Mouse (Mus musculus) cerebellum, adult 18-20 months (tissue): ENCODE results near the gene Per3.
A peak's percentile ranks its signal among the peaks of the same experiment; 100 is the strongest.
"Not testable (repeated sequence)": the region's sequence is repeated elsewhere in the genome, so short reads cannot be mapped to it uniquely, and the experiment has no call there.

Source experiments
- DNase-seq, 2 experiments: peaks; one replicate each; pipeline ENCODE4 v3.0.0; 2021

Gene Per3

DNA sequence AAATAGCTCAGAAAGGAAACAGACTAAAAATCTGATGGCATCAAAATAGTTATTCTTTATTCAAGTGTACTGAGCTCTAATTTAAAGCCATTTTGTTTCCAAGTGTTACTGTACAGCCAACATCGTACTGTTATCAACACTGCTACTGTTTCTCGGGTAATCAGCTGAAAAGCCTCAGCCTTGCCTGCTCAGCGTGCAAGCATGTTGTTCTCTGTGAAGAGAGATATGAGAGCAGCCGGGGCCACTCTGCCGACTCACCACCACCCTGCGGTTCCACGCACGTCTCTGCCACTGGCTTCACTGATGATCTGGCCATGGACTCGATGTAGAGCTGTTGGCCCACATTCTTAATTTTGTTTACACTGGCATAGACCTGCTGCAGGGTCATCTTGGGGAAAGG is 20.3 kb downstream of the Per3 start:
- no peak for DNase-seq

DNA sequence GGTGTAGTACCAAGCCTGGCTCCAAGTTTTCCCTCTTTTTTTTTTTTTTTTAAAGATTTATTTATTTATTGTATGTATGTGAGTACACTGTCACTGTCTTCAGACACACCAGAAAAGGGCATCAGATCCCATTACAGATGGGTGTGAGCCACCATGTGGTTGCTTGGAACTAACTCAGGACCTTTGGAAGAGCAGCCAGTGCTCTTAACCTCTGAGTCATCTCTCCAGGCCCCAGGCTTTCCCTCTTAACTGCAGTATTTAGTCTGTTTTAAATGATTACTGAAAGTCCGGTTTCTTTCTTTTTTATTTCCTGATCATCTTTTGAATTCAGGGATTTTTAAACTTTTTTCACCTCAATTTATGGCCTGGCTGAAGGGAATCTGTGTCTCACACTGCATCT is 27.1 kb downstream of the Per3 start:
- DNase-seq: not testable (repeated sequence)

DNA sequence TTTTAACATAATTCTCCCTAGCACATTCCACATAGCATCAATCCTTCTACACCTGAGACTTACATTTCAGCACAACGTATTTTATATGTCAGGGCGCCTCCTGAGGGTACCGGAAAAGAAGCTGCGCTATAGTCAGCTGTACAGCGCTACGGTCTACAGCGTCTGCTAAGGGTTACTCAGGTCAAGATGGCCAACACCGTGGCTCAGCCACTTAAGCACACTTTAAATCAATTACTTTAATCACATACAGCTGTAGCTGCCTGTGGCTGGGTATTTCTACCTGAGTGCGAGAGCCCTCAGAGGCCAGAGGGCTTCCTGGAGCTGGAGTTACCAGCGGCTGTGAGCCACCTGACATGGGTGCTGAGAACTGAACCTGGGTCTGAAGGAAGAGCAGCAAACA is 28.5 kb downstream of the Per3 start:
- DNase-seq: no peak

DNA sequence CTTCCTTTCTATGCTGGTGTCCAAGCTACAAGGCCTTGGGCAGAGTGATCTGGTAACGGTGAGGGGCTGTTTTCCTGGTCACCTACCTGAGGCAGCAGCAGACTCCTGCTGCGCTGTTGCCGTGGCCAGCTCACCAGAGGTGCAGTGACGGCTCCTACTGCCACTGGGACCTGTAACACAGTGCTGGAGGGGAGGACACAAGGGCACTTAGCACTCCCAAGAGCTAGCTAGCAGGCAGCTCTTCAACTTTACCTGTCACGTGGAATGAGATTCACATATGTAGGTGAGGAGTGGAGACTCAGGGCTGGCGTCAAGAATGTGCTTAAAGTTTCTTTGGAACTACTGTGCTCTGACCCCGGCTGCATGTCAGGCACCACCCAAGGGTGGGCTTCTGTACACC is 34.1 kb downstream of the Per3 start:
- no peak for DNase-seq

DNA sequence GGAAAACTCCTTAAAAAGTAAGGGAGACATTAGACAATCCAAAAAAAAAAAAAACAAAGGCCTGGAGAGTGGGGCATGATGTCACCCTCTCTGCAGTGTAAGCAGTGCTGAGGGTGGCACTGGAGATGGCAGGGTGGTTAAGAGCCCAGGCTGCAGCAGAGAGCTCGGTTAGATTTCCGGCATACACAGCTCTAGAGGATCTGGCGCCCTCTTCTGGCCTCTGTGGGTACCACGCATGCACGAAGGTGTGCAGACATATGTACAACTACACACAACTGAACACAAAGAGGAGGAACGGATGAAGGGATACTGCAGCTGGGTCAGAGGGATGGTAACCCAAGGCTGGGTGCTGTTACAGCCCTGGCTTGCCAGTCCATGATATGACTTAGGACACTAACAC is 37.5 kb downstream of the Per3 start:
- DNase-seq: peak in 1 of 2 experiments; percentile 17

DNA sequence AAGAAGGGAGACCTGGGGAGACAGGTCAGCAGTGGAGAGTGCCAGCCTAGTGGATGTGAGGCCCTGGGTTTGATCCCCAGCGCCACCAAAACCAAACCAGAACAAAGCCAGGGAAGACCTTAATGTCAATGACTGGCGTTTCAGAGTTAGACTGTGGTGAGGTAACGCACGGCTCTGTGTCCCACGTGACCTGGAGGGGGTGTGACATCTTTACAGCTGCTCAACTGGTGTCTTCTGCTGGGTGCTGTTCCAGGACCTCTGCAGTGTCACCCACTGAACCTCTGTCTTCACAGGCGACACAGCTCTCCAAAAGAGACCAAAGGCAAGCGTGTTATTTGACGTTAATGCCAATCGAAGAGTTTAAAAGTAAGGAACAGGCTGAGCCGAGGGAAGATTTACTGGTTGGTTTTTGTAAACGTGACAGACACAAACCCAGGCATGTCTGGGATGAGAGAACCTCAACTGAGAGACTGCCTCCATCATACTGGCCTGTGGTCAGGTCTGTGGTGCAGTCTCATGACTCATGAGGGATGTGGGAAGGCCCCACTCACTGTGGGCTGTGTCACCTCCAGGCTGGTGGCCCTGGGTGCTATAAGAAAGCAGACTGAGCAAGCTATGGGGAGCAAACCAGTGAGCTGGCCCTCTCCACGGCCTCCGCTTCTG is 38.7 kb downstream of the Per3 start:
- no peak for DNase-seq

DNA sequence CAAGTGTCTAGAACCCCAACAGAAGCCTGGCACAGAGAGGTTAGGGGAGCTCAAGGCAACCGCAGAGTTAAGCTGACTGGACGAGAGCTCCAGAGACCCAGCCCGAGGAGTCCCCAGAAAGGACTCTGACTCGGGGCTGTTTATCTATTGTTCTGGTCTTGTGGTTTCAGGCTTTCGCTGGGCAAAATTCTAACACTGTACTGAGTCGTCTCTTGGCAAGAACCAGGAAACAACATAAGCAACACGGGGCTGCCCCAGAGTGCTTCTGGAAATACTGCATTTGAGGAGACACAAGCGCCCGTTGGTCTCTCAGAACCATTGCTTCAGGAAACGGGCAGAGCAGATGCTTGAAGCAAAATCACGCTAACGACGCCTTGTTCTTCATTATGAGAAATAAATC is 43.1 kb downstream of the Per3 start:
- DNase-seq: no peak

DNA sequence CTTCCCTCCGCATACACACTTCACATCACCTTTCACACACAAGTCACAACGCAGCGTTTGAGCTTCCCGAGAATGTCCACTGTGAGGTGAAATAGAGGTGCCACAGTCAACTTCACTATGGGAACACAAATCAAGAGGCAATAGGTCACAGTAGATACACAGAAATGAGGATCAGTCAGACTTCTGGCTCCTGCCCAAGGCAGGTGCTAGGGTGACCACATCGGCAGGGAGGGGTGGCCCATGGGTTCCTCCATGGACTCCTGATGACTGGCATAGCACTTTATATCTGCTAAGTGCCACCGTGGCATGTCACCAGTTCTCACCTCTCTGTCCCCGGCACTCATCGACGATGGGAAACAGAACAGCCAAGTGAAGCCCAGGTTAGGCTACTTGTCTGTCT is 45.8 kb downstream of the Per3 start:
- DNase-seq: no peak

DNA sequence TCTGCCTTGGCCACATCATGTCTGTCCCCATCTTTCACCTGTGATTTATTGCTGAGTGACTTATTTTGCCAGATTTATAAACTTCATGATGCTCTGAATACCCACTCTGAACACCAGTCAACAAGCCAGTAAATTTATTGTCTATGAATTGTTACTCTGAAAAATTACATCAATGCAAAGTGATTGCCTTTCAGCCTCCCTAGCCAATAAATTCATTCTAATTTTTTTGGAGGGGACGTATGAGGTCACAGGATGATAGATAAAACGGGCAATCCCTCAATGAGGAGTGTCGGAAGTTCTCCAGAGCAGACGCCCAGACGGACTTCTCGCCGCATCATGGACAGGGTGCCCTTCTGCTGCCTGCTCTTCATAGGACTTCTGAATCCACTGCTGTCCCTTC is 47.7 kb downstream of the Per3 start, which contains the start of gene Uts2:
Uts2 (plus strand) TSS at position 301 of the 400 bp plus-strand sequence.
- DNase-seq: no peak

DNA sequence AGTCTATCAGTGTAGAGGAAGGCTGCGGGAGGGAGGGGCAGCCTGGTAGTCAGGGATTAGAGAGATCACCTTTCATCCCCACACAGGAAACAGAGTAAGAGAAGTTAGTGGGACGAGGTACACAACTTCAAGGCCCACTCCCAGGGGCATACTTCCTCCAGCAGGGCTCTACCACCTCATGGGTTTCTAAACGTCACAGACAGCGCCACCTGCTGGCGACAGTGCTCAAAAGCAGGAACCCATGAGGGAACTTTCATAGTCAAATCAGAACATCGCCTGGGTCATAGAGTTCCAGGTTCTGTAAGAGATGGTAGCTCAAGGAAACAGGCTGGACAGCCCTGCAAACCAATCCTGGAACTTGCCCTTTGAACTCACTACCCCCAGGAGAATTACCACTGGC is 54.3 kb downstream of the Per3 start:
- no peak for DNase-seq

DNA sequence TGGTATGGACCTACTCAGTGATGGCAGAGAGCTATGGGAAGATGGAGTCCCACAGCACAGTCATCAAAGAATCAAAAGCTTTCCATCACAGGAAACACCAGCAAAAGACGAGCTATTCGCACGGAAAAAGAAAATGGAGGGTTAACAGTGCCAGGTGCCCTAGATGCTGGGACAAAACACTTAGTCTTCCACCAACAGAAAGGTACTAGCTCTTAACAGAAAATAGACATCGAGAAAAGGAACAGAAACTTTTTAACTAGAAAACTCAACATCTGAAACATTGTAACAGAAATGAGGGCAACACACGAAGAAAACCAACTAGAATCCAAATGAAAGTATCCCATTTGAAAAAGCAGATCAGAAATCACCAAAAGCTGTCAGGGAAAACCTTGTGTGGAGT is 64.3 kb downstream of the Per3 start:
- DNase-seq: no peak

DNA sequence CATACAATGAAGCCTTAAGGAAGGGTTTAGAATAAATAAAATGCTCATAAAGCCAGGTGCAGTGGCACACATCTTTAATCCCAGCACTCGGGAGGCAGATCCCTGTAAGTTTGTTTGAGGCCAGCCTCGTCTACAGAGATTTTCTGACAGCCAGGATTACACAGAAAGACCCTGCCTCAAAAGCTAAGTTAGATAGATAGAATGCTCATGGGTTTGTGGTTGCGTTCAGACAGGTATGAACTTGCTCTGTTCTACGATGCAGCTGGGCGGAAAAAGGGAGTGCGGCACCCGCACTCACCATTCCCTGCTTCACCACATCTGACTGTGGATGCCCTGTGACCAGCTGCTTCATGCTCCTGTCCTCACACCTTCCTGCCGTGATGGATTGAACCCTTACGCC is 65.0 kb downstream of the Per3 start:
- DNase-seq: no peak

DNA sequence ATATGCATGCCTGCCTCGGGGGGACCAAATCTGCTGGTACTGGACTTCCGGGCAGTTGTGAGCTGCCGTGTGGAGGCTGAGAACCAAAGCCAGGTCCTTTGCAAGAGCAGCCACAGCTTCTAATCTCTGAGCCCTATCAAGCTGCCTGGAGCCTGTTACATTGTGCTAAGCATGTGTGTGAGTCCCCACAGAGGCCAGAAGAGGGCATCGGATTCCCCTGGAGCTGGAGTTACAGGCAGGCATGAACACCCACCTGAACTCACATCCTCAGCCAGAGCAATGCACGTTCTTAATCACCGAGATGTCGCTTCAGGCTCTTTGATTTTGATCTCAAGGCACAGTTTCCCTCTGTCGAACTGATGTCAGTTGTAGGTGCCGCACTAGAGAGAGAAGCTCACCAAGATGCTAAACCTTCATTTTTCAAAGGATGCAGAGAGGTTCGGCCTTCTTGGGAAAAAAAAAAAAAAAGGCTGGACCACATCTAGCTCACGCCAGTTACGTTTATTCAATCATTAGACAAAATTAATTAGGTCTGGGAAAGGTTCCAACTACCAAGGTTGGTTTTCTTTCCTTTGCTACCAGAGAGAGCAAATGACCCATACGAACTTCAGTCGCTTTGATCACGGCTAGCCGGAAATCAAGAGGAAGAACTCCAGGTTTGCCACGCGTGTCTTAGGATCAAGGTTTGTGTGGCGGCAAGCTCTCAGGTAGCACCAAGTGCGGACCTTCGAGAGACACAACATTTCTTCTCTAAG is 66.1 kb downstream of the Per3 start:
- DNase-seq: no peak

DNA sequence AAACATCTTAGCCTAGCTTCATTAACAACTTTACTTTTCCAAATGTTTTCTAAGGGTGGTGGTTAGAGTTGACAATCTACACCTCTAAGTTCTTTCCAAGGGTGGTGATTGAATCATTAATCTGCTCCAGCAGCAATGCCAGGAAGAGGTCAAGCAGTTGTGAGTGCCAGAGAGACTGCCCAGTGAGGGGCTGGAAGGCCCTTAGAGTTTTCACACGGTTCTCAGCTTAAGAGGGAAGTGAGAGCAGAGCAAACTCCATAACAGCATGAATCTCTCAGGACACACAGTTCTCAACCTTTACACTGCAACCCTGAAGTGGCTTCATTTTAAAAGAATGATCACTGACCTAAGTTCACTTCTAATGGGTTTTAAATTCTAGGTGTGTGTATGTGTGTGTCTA is 69.3 kb downstream of the Per3 start:
- no peak for DNase-seq

DNA sequence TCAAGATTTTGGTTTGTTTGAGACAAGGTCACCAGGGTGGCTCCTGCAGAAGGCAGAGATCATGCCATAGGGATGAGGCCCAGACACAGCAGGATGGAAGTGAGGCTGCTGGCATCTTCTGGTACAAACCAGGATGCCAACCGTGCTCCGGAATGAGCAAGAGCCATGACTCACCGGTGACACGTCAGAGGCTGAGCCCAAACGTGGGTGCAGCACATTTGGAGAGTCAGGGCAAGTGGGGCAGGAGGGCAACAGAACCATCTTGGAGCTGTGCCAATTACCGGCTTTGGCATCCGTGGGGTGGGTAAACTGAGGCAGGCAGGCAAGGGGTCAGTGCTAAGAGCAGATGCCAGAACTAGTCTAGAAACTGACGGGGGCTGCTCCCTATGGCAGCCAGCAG is 71.2 kb downstream of the Per3 start:
- no peak for DNase-seq

DNA sequence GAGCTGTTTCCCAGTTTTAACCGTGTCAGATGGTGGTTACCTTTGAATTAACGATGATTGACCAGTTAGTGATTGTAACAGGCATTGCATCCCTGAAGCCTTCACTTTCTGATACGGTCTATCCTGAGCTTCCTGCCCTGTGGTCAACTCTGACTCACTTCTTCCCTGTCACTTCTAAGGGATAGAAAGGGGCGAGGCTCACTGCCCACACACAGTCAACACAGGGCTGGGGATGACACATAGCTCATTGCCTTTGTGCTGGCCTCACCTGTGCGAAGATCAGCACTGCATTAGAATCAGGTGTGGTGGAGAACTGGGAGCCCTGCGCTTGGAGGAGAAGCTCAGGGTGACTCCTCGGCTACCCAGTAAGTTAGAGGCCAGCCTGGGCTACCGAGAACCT is 75.5 kb downstream of the Per3 start:
- no peak for DNase-seq

DNA sequence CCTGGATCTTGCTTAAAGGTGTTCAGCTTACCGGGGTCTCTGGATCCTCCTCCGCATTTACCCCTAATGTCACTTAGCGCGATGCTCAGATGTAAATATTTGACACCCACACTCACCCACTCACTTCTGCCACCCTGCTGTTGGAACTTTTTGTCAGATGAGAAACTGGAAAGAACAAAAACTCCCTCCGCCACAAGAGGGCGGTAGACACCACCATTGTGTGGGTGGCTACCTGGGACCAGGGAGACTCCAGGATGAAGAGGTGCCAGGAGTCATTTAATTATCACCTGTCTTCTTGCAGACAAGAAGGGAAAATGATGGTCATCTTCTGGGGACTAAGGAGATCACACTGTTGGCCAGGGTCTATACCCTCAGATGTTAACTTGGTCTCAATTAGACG is 77.9 kb downstream of the Per3 start:
- DNase-seq: peak; percentile 64 to 66

DNA sequence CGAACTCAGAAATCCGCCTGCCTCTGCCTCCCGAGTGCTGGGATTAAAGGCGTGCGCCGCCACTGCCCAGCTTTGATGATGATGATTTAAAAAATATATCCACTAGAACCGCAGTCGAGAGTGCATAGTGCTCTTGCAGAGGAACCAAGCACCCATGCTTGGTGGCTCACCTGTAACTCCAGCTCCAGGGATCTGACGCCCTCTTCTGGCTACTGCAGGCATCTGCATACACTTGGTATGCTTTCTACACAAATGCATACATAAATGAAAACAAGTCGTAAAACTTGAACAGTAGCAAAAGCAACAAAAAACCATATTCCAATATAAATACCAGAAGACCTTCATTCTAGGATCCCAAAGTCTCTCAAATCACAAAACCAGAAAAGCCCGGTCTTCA is 78.9 kb downstream of the Per3 start:
- DNase-seq: no peak

DNA sequence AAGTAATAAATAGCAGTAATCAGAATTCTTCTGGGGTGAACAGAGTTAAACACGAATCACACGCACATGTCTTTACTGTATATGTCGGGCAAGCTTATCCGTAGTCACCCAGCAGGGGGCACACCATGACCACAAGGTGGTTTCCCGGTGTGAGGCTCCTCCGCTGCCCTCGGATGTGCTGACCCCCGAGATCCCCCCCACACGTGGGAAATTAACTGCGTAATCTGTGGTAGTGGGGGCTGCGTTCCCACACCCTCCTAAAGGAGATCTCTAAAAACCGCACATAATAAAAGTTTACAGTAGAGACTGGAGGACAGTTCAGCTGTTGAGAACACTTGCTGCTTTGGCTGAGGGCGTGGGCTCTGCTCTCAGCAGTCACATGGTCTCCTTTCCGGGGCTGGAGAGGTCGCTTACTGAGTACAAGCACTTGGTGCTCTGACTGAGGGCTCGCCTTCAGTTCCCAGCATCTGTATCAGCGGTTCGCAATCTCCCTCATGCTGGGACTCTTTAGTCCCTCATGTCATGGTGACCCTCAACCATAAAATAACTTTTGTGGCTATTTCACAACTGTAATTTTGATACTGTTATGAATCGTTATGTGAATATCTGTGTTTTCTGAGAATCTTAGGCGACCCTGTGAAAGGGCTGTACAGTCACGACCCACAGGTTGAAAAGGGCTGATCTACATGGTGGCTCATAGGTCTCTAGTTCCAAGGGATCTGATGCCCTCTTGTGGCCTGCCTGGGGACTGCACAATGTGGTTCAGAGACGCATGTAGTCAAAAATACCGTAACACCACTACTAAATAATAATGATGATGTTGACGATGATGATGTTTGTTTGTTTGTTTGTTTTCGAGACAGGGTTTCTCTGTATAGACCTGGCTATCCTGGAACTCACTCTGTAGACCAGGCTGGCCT is 79.6 kb downstream of the Per3 start:
- DNase-seq: peak; percentile 81 to 82

DNA sequence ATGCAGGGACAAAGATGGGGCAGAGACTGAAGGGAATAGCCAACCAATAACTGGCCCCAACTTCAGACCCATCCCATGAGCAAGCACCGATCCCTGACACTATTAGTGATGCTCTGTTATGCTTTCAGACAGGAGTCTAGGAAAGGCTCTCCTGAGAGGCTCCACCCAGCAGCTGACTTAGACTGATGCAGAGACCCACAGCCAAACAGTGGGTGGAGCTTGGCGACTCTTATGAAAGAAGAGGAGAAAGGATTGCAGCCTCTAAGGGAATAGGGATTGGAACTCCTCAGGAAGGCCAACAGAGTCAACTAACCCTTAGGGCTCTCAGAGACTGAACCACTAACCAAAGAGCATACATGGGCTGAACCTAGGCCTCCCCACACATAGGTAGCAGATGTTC is 80.8 kb downstream of the Per3 start:
- no peak for DNase-seq

DNA sequence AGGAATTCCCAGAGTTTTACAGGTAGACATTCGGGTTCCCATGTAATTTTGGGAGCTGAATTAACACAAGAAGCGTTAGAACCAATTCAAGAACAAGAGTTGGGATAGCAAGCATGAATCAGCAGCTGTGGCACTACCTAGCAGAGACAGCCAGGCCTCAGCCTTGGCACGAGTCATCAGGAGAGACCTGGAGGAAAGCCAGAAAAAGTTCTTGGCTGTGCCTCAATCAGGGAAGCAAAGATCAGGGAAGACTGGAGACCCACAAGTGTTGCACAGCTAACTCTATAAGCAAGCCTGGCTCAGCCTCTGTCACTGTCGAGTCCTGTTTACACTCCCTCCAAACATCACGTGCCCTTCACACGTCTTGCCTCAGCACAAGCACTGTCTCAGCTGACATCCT is 82.2 kb downstream of the Per3 start:
- DNase-seq: no peak

DNA sequence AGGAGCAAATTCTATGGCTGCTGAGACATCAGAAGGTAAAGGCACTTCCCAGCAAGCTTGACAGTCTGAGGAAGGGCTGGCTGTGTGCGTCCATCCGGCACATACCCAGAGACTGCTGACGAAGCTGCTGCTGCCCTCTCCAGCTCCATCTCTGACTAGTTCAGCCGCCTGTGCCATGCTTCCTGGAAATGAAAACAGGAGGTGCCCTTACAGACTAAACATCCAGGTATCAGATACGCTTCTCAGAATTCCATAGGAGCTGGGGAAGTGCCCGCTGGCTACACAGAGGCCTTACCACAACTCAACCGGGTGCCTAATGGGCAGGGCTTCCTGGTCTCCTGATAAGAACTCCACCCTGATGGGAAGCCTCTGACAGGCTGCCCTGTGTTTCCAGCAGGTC is 85.9 kb downstream of the Per3 start:
- DNase-seq: no peak

DNA sequence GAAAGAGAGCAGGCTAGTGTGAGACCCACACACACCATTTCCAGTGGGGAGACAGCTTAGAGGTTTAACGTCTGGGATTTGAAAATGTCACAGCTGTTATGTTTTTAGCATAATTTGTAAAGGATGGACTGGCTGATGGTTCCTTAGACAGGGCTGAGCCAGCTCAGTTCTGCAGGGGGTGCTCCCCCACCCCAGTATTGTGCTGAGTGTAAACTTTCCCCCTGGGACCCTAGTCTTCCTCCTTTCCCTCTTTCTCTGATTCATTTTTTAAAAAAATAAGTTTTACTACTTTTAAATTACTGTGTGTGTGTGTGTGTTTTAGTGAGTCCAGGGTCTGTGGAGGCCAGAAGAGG is 87.4 kb downstream of the Per3 start:
- DNase-seq: no peak
